Mouse (Mus musculus): ENCODE measurements around the gene Nol10. TPM values are rescaled to one million over a fixed set of nuclear protein-coding genes. Genes with fewer than 3 reads are reported as not detected.
A peak's percentile ranks its signal among the peaks of the same experiment; 100 is the strongest.

Gene Nol10
- 15.7 and 15.9 TPM in 2 replicates for polyA plus RNA-seq (2012; rRNA removed)

- H3K4me1 ChIP-seq (ENCODE audit: control insufficient read depth, insufficient read depth, low read length), result peaks cover 3% of the 10 kb centered on the region; the same call in 1 of the 2 replicates
- peak; percentile 92 for TF ChIP-seq POLR2A (IDR thresholded peaks at IDR 0.05; ENCODE audit: extremely low read depth, insufficient read depth, low read length)
- no peak for TF ChIP-seq CTCF (IDR thresholded peaks at IDR 0.05; ENCODE audit: extremely low read depth, insufficient read depth, low read length)
- H3K4me3 ChIP-seq (ENCODE audit: insufficient read depth, low read length), result peak within 1 kb of the TSS; percentile 97
- H3K27ac ChIP-seq (ENCODE audit: insufficient read depth, low read length), result peak within 1 kb of the TSS; percentile 79
Observed at GRCm38 (mm10) chr12:17348048-17349036, at the start of gene Nol10. Gene Nol10, plus strand, starts transcription at chr12:17348458.

GRCm38 (mm10) chr12:17299902-17300301, 48.4 kb upstream of the Nol10 start:
- no peaks in the 10 kb centered on the region for H3K4me1 ChIP-seq (ENCODE audit: control insufficient read depth, insufficient read depth, low read length)
- no peak for TF ChIP-seq POLR2A (IDR thresholded peaks at IDR 0.05; ENCODE audit: extremely low read depth, insufficient read depth, low read length)
- TF ChIP-seq CTCF (IDR thresholded peaks at IDR 0.05; ENCODE audit: extremely low read depth, insufficient read depth, low read length), result no peak
- no peak overlapping the region for H3K27ac ChIP-seq (ENCODE audit: insufficient read depth, low read length)
- no peak overlapping the region for H3K4me3 ChIP-seq (ENCODE audit: insufficient read depth, low read length)

- Histone ChIP-seq H3K4me1 (ENCODE audit: control insufficient read depth, insufficient read depth, low read length) (no peaks in the 10 kb centered on the region), H3K27ac (ENCODE audit: insufficient read depth, low read length) (no peak overlapping the region), H3K4me3 (ENCODE audit: insufficient read depth, low read length) (no peak overlapping the region)
- TF ChIP-seq CTCF (IDR thresholded peaks at IDR 0.05; ENCODE audit: extremely low read depth, insufficient read depth, low read length) (no peak), POLR2A (IDR thresholded peaks at IDR 0.05; ENCODE audit: extremely low read depth, insufficient read depth, low read length) (no peak)
Observed at GRCm38 (mm10) chr12:17305445-17305844, 42.8 kb upstream of the Nol10 start.

- Histone ChIP-seq H3K4me3 (ENCODE audit: insufficient read depth, low read length) (no peak overlapping the region), H3K4me1 (ENCODE audit: control insufficient read depth, insufficient read depth, low read length) (no peaks in the 10 kb centered on the region), H3K27ac (ENCODE audit: insufficient read depth, low read length) (no peak overlapping the region)
- TF ChIP-seq CTCF (IDR thresholded peaks at IDR 0.05; ENCODE audit: extremely low read depth, insufficient read depth, low read length) (no peak), POLR2A (IDR thresholded peaks at IDR 0.05; ENCODE audit: extremely low read depth, insufficient read depth, low read length) (no peak)
Observed at GRCm38 (mm10) chr12:17308246-17308645, 40.0 kb upstream of the Nol10 start.

GRCm38 (mm10) chr12:17310852-17311839, 37.1 kb upstream of the Nol10 start:
- no peaks in the 10 kb centered on the region for H3K4me1 ChIP-seq (ENCODE audit: control insufficient read depth, insufficient read depth, low read length)
- TF ChIP-seq CTCF (IDR thresholded peaks at IDR 0.05; ENCODE audit: extremely low read depth, insufficient read depth, low read length) (no peak), POLR2A (IDR thresholded peaks at IDR 0.05; ENCODE audit: extremely low read depth, insufficient read depth, low read length) (no peak)
- H3K27ac ChIP-seq (ENCODE audit: insufficient read depth, low read length), result no peak overlapping the region
- H3K4me3 ChIP-seq (ENCODE audit: insufficient read depth, low read length), result no peak overlapping the region

- no peak overlapping the region for H3K4me3 ChIP-seq (ENCODE audit: insufficient read depth, low read length)
- H3K4me1 ChIP-seq (ENCODE audit: control insufficient read depth, insufficient read depth, low read length), result no peaks in the 10 kb centered on the region
- no peak overlapping the region for H3K27ac ChIP-seq (ENCODE audit: insufficient read depth, low read length)
- no peak for TF ChIP-seq POLR2A (IDR thresholded peaks at IDR 0.05; ENCODE audit: extremely low read depth, insufficient read depth, low read length)
- no peak for TF ChIP-seq CTCF (IDR thresholded peaks at IDR 0.05; ENCODE audit: extremely low read depth, insufficient read depth, low read length)
Observed at GRCm38 (mm10) chr12:17316096-17316495, 32.2 kb upstream of the Nol10 start.

- no peaks in the 10 kb centered on the region for H3K4me1 ChIP-seq (ENCODE audit: control insufficient read depth, insufficient read depth, low read length)
- no peak overlapping the region for H3K27ac ChIP-seq (ENCODE audit: insufficient read depth, low read length)
- TF ChIP-seq POLR2A (IDR thresholded peaks at IDR 0.05; ENCODE audit: extremely low read depth, insufficient read depth, low read length) (no peak), CTCF (IDR thresholded peaks at IDR 0.05; ENCODE audit: extremely low read depth, insufficient read depth, low read length) (no peak)
- no peak overlapping the region for H3K4me3 ChIP-seq (ENCODE audit: insufficient read depth, low read length)
Observed at GRCm38 (mm10) chr12:17317970-17318369, 30.3 kb upstream of the Nol10 start.

GRCm38 (mm10) chr12:17318453-17318852, 29.8 kb upstream of the Nol10 start:
- TF ChIP-seq POLR2A (IDR thresholded peaks at IDR 0.05; ENCODE audit: extremely low read depth, insufficient read depth, low read length) (no peak), CTCF (IDR thresholded peaks at IDR 0.05; ENCODE audit: extremely low read depth, insufficient read depth, low read length) (no peak)
- no peak overlapping the region for H3K27ac ChIP-seq (ENCODE audit: insufficient read depth, low read length)
- H3K4me3 ChIP-seq (ENCODE audit: insufficient read depth, low read length), result no peak overlapping the region
- no peaks in the 10 kb centered on the region for H3K4me1 ChIP-seq (ENCODE audit: control insufficient read depth, insufficient read depth, low read length)

All from cortical plate, adult 2 months (tissue).